Mouse (Mus musculus): Measurements from ENCODE around the gene Cish. TPM values are rescaled to one million over a fixed set of nuclear protein-coding genes. Genes with fewer than 3 reads are reported as not detected.

Gene Cish
- total RNA-seq, 2 experiments from 2014 or later, result 25.7 to 113 TPM

- DNase-seq, result peak; percentile 86
- intact Hi-C loops (cut with DNase I), result loop anchor here (1.0 to 10.0 kb wide), 6 partner anchors 126 to 606 kb away; partner anchors contain the start of genes Manf and Tex264
- H3K27ac ChIP-seq, result peak overlapping the region; percentile 97; the same call in 1 of the 2 replicates
- H3K4me3 ChIP-seq, result no peak overlapping the region
- TF ChIP-seq CTCF (IDR thresholded peaks at IDR 0.05), result no peak; the same call in none of the 2 replicates
Observed at GRCm38 (mm10) chr9:107290897-107291296, 4.9 kb upstream of the Cish start.

- peak; percentile 85 for DNase-seq
Observed at GRCm38 (mm10) chr9:107294249-107294648, 1.6 kb upstream of the Cish start.

GRCm38 (mm10) chr9:107295616-107296015 is 210 bp upstream of the Cish start:
- no peak for TF ChIP-seq CTCF (IDR thresholded peaks at IDR 0.05)
- H3K4me3 ChIP-seq, result peak overlapping the region; percentile 77
- peak overlapping the region; percentile 90 for H3K27ac ChIP-seq
- DNase-seq, result no peak
- intact Hi-C loops (cut with DNase I), result loop anchor here (10.0 kb wide), 1 partner anchor 611 kb away; the partner anchor contains the start of gene Tex264

More at GRCm38 (mm10) chr9:107294249-107294648, 1.6 kb upstream of the Cish start:
- TF ChIP-seq CTCF (IDR thresholded peaks at IDR 0.05), result peak; percentile 86
- no peak overlapping the region for H3K27ac ChIP-seq
- intact Hi-C loops (cut with DNase I), result loop anchor here (1.0 to 10.0 kb wide), 5 partner anchors 42 to 609 kb away; partner anchors contain the start of gene Tex264
- no peak overlapping the region for H3K4me3 ChIP-seq

GRCm38 (mm10) chr9:107296041-107296440 is 215 bp downstream of the Cish start:
- DNase-seq, result no peak
- Histone ChIP-seq H3K4me3 (peak overlapping the region; percentile 77), H3K27ac (peak overlapping the region; percentile 90)
- no peak for TF ChIP-seq CTCF (IDR thresholded peaks at IDR 0.05)
- intact Hi-C loops (cut with DNase I), result loop anchor here (10.0 kb wide), 1 partner anchor 611 kb away; the partner anchor contains the start of gene Tex264

GRCm38 (mm10) chr9:107296501-107296965 is 707 bp downstream of the Cish start:
- intact Hi-C loops (cut with DNase I), result loop anchor here (10.0 kb wide), 1 partner anchor 612 kb away; the partner anchor contains the start of gene Tex264
- Histone ChIP-seq H3K4me3 (peak overlapping the region; percentile 77), H3K27ac (peak overlapping the region; percentile 90)
- no peak for TF ChIP-seq CTCF (IDR thresholded peaks at IDR 0.05)
- DNase-seq, result peak; percentile 92

- Histone ChIP-seq H3K4me3 (peak overlapping the region; percentile 77), H3K27ac (peak overlapping the region; percentile 90)
- intact Hi-C loops (cut with DNase I), result loop anchor here (10.0 kb wide), 1 partner anchor 612 kb away; the partner anchor contains the start of gene Tex264
- TF ChIP-seq CTCF (IDR thresholded peaks at IDR 0.05), result no peak
- no peak for DNase-seq
Observed at GRCm38 (mm10) chr9:107297059-107297458, 1.2 kb downstream of the Cish start.

- intact Hi-C loops (cut with DNase I), result loop anchor here (10.0 kb wide), 1 partner anchor 613 kb away; the partner anchor contains the start of gene Tex264
- DNase-seq, result no peak
- Histone ChIP-seq H3K4me3 (peak overlapping the region; percentile 77), H3K27ac (peak overlapping the region; percentile 90)
- no peak for TF ChIP-seq CTCF (IDR thresholded peaks at IDR 0.05)
Observed at GRCm38 (mm10) chr9:107297658-107298057, 1.8 kb downstream of the Cish start.

- H3K4me3 ChIP-seq, result peak overlapping the region; percentile 77
- intact Hi-C loops (cut with DNase I), result loop anchor here (10.0 kb wide), 1 partner anchor 613 kb away; the partner anchor contains the start of gene Tex264
- no peak for TF ChIP-seq CTCF (IDR thresholded peaks at IDR 0.05)
- peak; percentile 45 for DNase-seq
- H3K27ac ChIP-seq, result peak overlapping the region; percentile 80
Observed at GRCm38 (mm10) chr9:107298059-107298780, 2.4 kb downstream of the Cish start.

- DNase-seq, result peak; percentile 25
- intact Hi-C loops (cut with DNase I), result loop anchor here (10.0 kb wide), 1 partner anchor 614 kb away; the partner anchor contains the start of gene Tex264
Observed at GRCm38 (mm10) chr9:107298876-107299275, 3.0 kb downstream of the Cish start.

GRCm38 (mm10) chr9:107299783-107300182 is 4.0 kb downstream of the Cish start:
- intact Hi-C loops (cut with DNase I), result loop anchor here (10.0 kb wide), 1 partner anchor 615 kb away; the partner anchor contains the start of gene Tex264
- DNase-seq, result peak; percentile 35
- TF ChIP-seq CTCF (IDR thresholded peaks at IDR 0.05), result no peak
- peak overlapping the region; percentile 77 for H3K4me3 ChIP-seq
- peak overlapping the region; percentile 80; the same call in 1 of the 2 replicates for H3K27ac ChIP-seq

More at GRCm38 (mm10) chr9:107298876-107299275, 3.0 kb downstream of the Cish start:
- Histone ChIP-seq H3K27ac (peak overlapping the region; percentile 80), H3K4me3 (peak overlapping the region; percentile 77)
- TF ChIP-seq CTCF (IDR thresholded peaks at IDR 0.05), result no peak

GRCm38 (mm10) chr9:107300224-107300973 is 4.6 kb downstream of the Cish start:
- no peak for TF ChIP-seq CTCF (IDR thresholded peaks at IDR 0.05)
- Histone ChIP-seq H3K4me3 (peak overlapping the region; percentile 77), H3K27ac (peak overlapping the region; percentile 80; the same call in 1 of the 2 replicates)
- no peak for DNase-seq
- intact Hi-C loops (cut with DNase I), result no loop called here
